Mouse (Mus musculus): ENCODE measurements around the gene Trpm8. TPM values are rescaled to one million over a fixed set of nuclear protein-coding genes. Genes with fewer than 3 reads are reported as not detected.

Trpm8 gene
- total RNA-seq (2014; fragmentation: Nextera tagmentation) (not detected in 2 replicates), total RNA-seq (2017) (not detected in 2 replicates)

- ATAC-seq (replicated peaks; ENCODE audit: low FRiP score, low TSS enrichment, poor library complexity, severe bottlenecking): peak; percentile 79
Observed at GRCm38 (mm10) chr1:88277098-88277817, at the start of gene Trpm8, which contains the start of gene Hjurp. Gene Trpm8, plus strand, starts transcription at chr1:88277661. Gene Hjurp, minus strand, starts transcription at chr1:88277633.

DNA sequence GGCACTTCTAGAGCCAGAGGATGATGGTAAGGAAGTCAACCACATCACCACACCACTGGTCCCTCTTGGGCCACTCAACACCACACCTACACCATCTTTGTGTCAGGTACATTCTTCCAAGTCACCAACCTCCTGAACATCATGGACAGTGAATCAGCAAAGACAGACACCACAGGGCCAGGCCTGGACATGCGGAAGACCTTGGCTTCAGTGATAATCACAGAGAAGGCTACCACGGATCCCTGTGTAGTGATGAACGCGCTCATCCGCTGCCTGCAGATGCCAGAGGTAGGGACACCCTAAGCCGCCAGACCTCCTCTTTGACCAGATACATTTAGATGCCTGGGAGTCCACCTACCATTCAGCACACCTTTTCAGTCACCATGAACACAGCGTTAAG is 49.3 kb upstream of the Trpm8 start:
- ATAC-seq (replicated peaks; ENCODE audit: low FRiP score, low TSS enrichment, poor library complexity, severe bottlenecking): no peak

- no peak for ATAC-seq (replicated peaks; ENCODE audit: low FRiP score, low TSS enrichment, poor library complexity, severe bottlenecking)
Observed at GRCm38 (mm10) chr1:88229566-88229965, 47.9 kb upstream of the Trpm8 start.

- ATAC-seq (replicated peaks; ENCODE audit: low FRiP score, low TSS enrichment, poor library complexity, severe bottlenecking): no peak
Observed at GRCm38 (mm10) chr1:88229986-88230385, 47.5 kb upstream of the Trpm8 start.

DNA sequence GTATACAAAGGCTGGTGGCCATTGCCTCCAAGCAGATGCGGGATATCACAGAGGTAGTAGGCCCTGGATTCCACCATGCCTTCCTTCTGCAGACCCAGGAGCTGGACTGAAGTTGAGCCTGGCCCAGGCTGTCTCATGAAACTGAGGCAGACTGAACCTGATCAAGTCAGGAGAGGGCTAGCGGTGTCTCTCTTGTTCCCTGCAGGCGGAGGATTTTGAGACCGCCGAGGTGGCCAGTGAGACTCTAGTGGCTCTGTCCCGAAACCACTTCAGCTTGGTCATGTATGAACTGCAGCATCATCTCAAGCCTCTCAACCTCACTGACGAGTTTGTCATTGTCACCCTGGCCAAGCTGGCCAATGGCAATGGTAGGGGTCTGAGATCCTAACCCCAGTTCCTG is 47.0 kb upstream of the Trpm8 start:
- ATAC-seq (replicated peaks; ENCODE audit: low FRiP score, low TSS enrichment, poor library complexity, severe bottlenecking): no peak

DNA sequence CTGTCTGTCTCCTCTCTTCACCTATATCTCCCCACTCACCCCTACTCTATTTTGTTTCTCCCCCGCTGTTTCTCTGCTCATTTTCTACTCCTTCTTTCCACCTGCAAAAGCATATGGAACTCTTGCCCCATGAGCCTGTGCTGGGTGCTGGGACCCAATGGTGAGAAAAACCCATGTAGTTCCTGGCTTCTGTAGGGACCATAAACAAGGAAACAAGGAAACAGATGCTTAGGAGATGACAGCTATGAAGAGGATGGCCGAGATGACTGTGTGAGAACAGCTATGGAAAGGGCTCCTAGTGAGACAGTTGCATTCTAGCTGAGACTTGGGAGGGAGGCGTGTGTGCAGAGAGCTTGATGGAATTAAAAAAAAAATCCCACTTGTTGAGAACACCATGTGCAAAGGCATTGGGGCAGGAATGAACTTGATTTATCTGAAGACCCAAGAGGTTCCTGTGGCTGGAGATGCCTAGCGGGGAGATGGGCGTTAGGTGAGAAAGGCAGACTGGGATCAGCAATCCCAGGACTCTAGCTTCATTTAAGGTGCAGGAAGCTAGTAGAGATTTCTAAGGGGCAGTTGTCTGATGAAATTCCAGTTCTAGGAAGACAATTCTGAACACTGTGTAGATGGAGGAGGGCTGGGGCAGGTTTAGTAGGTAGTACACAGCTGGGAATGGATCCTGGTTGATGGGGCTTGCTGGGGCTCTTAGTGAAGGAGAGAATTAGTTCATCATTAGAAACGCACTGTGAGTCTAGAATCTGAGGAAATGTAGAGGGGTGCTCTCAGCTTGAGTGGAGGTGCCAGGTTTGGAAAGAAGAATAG is 46.3 kb upstream of the Trpm8 start:
- no peak for ATAC-seq (replicated peaks; ENCODE audit: low FRiP score, low TSS enrichment, poor library complexity, severe bottlenecking)

DNA sequence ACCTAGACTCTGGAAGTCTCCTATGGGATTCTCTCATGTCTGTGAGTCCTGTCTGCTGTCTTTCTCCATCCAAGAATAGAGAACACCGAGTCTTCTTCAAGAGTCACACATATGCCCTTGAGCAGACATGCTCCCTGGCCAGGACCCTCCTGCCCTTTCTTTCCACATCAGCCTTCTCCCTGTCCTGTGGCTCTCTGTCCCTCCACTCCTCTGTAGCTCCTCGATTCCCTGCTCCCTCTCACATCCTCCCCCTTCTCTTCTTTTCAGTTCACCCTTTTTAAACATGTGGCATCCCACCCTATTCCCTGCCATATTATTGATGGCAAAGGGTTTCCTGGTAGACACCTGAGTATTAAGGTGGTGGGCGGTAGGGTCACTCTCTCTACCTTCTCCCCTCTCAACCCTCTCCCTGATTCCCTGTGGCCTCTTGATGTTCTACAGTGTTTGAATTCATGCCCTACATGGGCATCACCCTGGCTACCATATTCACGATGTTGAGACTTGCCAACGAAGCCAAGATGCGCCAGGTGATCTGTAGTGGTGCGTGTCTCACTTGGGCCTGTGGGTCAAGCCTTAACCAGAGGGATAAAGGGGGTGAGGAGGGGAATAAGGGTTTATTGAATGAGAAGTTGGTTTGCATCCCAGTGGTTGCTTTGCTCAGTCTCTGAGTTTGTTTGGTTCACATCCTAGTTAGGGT is 45.5 kb upstream of the Trpm8 start:
- ATAC-seq (replicated peaks; ENCODE audit: low FRiP score, low TSS enrichment, poor library complexity, severe bottlenecking): no peak

DNA sequence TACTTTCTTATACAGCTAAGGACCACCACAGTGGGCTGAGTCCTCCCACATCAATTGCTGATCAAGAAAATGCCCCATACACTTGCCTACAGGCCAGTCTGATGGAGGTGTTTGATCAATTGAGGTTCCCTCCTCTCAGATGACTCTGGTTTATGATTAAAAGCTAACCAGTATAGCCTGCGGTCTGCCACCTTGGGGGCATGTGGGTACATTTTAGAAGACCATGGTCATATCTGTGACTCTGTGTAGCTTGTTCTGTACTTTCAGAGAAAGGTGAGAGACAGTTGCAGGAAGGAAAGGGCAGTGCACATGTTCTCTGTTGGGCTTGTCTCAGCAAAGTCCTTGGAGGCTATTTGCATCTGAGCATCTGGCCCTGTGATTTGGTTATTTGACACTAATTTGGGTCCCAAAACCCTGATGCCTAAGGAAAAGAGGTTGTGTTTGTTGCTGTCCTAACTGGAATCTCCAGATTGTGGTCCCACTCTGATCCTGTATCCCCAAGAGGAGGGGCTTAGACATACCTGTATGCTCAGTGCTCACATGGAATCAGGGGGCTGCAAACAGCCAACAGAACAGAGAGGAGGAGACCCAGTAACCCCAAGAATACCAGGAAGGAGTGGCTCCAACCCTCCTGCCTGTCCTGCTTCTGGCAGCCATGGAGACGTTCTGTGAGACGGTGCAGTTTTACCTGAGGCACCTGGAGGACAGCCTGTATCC is 44.6 kb upstream of the Trpm8 start:
- no peak for ATAC-seq (replicated peaks; ENCODE audit: low FRiP score, low TSS enrichment, poor library complexity, severe bottlenecking)

DNA sequence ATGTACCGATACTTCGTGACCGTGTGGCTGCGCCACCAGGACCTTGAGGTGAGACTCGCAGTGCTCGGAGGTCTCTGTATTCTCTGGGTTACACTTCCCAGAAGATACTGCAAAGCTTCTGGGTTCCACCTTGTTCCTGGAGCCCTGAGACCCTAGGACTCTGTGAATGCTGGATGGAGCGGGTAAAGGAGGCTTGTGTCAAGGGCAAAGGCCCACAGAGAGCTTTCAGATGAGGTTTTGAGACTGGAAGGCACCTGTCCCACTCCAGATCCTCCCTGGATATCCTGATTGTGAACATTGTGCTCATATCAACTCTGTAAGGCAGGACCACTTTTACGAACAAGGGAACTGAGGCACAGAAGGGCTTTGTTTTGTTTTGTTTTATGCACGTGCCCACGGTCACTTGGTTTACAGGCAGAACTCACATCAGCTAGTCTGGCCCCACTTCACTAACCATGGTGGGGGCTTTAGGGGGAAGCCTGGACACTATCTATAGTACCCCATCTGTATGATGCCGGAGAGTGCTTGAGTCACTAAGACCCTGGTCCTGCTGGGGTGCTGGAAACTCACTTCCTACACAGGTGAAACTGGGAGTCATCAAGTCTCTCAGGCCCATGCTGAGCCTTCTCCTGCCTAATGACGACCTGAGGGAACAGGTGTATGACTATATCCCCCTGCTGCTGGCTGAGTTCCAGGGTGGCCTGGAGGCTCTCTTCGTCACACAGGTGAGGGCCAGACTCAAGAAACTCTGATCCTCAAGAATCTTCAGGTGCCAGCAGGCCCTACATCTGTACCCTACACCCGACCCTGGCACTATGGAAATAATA is 43.8 kb upstream of the Trpm8 start:
- no peak for ATAC-seq (replicated peaks; ENCODE audit: low FRiP score, low TSS enrichment, poor library complexity, severe bottlenecking)

GRCm38 (mm10) chr1:88234248-88234610 is 43.2 kb upstream of the Trpm8 start:
- ATAC-seq (replicated peaks; ENCODE audit: low FRiP score, low TSS enrichment, poor library complexity, severe bottlenecking): no peak

DNA sequence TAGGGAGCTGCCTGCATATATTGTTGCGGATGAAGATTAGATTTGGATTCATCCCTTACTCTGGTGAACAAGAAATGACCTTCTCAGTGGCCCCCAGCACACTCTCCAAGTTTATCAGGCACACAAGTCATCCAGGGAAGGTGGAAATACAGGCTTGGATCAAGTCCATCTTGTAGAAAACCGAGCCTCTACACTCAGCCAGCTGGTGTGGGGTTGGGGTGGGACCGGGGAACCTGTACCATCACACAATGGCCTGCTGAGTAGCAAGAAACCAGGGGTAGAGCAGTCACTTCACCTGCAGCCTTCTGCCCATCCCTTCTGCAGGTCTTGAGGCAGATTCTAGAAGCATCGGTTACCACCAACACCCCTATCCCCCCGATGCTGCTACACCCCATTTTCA is 42.8 kb upstream of the Trpm8 start:
- ATAC-seq (replicated peaks; ENCODE audit: low FRiP score, low TSS enrichment, poor library complexity, severe bottlenecking): no peak

- no peak for ATAC-seq (replicated peaks; ENCODE audit: low FRiP score, low TSS enrichment, poor library complexity, severe bottlenecking)
Observed at GRCm38 (mm10) chr1:88235046-88235893, 42.2 kb upstream of the Trpm8 start.

GRCm38 (mm10) chr1:88235894-88236415 is 41.5 kb upstream of the Trpm8 start:
- no peak for ATAC-seq (replicated peaks; ENCODE audit: low FRiP score, low TSS enrichment, poor library complexity, severe bottlenecking)

- ATAC-seq (replicated peaks; ENCODE audit: low FRiP score, low TSS enrichment, poor library complexity, severe bottlenecking): no peak
Observed at GRCm38 (mm10) chr1:88237311-88237710, 40.1 kb upstream of the Trpm8 start.

- no peak for ATAC-seq (replicated peaks; ENCODE audit: low FRiP score, low TSS enrichment, poor library complexity, severe bottlenecking)
Observed at GRCm38 (mm10) chr1:88238771-88239170, 38.7 kb upstream of the Trpm8 start.

GRCm38 (mm10) chr1:88240072-88240471 is 37.4 kb upstream of the Trpm8 start:
- ATAC-seq (replicated peaks; ENCODE audit: low FRiP score, low TSS enrichment, poor library complexity, severe bottlenecking): no peak

GRCm38 (mm10) chr1:88240579-88240978 is 36.9 kb upstream of the Trpm8 start:
- no peak for ATAC-seq (replicated peaks; ENCODE audit: low FRiP score, low TSS enrichment, poor library complexity, severe bottlenecking)

DNA sequence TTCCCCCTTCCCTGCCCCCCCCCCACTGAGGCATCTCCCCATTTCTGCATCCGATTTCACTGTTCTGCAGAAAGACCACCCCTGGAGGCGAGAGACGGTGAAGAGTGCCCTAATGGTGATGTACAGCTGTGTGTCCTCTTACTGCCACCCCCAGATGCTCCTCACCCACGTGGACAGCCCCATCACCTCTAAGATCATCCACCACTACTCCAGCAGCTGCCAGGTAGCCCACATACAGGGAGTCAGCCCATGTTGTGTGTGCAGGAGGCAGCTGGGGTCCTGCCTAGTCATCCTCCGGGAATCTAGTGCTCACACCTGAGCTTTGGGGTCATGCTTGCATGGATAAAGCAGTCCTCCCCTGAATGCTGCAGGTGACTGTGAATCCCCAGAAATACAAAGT is 33.6 kb upstream of the Trpm8 start:
- ATAC-seq (replicated peaks; ENCODE audit: low FRiP score, low TSS enrichment, poor library complexity, severe bottlenecking): no peak
